Mouse (Mus musculus) thymus, postnatal 14 days (tissue): Measurements from ENCODE around the gene Tm9sf2.
"Not testable (repeated sequence)": the region's sequence is repeated elsewhere in the genome, so short reads cannot be mapped to it uniquely, and the experiment has no call there.

Experiments used
- DNase-seq: peaks from one replicate; pipeline ENCODE4 v3.0.0; 2021

The Tm9sf2 gene

DNA sequence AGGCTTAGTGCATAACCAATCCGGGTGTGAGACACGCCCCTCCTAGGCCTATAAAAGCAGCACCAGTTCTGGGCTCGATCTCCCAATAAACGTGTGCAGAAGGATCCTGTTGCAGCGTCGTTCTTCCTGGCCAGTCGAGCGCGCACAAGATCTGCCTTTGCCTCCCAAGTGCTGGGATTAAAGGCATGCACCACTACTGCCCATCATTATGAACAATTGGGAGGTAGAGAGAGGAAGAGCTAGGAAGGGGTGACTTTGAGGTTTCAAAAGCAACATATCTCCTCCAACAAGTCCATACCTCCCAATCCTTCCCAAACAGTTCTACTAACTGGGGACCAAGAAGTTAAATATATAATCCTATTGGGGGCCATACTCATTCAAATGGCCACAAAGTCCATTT, 4.9 kb upstream of the Tm9sf2 start:
- not testable (repeated sequence) for DNase-seq

DNA sequence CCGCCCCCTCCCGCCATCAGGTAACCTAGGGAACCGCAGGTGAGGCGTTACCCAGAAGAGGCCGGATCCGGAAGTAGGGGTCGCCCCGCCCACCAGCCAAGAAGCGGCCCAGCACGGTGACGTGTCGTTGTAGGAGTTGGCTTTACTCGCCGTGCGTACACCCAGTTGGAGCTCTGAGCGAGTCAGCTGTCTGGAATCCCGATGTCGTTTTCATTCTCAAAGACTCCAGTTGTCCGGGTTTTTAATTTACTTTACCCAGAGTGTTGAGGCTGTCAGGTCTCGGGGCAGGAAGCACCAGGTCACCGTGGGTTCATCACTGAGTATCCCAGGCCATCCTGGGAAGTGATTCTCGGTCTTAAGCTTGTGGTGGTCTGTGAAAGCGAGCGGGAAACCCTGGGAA, 2.0 kb upstream of the Tm9sf2 start:
- peak; percentile 97 for DNase-seq

DNA sequence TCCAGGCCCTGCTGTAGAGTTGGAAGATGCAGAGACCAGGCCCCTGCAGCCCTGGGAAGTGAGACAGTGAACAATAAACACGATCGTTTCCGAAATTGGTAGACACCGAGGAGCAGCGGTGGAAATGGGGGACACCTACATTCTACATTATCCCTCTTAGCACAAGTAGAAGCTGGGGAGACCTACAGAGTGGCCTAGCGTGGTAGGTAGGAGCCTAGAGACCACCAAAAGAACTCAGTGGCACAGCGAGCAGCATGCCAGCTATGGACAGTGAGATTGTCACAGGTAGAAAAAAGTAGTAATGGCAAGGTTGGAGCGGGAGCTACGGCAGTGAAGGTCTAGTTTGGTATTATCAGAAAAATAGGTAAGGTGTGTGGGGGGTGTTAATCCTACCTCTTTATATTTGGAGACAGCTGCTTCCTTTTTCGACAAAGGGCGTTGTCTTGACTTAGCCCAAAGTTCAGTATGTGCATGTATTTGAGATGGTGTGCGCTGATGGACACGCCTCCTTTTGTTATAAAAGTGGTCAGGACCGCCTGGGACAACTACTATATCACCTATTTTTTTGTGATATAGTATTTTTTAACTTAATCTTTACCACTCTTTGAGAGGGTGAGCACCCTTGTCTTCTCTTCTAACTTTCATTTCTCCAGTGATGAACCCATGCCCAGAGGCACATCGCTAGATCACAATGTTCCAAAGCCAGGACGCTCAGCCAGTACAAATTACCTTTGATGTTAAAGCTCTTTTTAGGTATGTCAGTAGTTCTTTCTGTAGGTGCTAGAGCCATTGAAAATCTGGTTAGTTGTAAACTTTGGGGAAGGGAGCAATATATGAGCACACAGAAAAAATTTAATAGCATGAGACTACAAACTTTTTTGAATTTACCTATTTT, 1.2 kb upstream of the Tm9sf2 start:
- DNase-seq = no peak

DNA sequence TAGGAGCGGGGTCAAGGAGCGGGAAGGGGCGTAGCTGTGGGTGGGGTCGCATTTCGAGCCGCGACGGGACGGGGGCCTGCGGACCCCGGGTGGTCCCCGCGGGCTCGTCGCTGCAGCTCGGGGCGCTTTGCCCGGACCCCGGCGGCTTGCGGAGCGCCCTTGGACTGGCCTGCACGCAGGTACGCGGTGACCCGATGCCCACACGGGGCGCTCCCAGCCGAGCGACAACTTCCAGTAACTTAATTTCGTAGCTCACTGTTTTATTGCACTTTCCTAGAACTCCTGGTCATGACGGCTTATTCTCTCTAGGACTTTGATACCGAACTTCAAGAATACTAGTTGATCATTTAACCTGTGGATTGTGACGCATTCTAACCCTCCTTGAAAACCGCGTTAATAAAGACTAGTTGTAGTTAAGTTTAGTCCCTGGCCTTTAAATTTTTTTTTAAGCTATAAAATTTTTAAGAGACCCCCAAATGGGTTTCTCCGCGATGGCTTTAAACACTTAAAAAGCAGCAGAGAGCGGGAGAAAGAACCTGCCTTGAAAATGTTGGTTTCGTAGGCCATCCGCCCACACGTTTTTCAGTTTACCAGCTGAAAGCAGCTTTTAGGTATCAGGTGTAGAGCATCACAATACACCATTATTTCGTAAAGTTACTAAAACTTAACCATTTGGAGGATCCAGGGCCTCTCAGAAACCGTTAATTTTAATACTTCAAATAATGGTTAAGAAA, 810 bp downstream of the Tm9sf2 start:
- peak; percentile 25 for DNase-seq

DNA sequence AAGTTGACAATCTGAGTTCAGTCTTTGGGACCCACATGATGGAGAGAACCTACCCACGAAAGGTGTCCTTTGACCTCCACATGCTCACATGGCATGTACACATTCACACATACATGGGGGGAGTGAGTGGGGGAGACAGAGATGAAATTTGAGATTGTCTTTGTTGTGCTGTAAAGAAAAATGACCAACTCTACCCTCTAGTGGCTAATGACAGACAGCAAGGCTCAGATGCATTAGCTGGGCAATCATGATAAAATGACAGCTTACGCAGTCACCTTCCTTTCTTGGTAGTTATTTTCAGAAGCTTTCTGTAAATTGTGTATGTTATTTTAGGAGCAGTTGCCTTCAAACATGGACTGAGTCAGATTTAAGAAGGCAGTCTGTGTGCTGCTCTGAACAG, 4.8 kb downstream of the Tm9sf2 start:
- DNase-seq = no peak

DNA sequence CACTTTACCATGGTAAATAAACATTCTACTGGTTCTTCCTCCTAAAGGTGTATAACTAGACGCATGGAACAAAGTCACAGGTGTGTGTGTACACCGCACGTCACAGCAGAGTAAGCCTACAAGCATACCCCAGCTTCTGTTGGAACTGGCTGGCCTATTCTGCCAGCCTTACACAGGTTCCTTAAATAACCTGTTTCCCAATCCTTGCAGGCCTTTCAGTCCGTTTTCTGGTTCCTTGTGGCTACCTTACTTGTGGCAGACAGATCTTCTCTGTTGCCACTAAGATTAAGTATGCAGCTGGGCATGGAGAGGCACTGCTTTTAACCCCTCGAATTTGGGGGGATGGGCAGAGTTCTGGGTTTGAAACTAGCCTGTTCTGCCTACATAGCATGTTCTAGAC, 5.5 kb downstream of the Tm9sf2 start:
- no peak for DNase-seq

DNA sequence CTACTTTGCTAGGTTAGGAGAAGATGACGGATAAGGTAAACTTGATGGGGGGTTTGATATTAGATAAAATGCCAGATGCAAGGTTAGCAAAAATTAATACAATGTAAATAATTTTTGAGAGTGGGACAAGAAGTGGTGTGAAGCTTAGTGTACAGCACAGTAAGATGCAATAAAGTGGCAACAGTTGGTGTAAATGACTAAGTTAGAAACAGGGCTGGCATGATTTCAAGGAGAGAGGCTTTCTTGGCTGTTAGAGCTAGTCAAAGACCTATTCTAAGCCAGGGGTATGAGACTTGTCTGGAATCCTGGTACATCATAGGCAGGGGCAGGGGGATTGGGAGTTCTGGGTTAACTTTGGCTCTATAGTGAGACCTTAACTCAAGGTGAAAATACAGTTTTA, 9.4 kb downstream of the Tm9sf2 start:
- DNase-seq = no peak

DNA sequence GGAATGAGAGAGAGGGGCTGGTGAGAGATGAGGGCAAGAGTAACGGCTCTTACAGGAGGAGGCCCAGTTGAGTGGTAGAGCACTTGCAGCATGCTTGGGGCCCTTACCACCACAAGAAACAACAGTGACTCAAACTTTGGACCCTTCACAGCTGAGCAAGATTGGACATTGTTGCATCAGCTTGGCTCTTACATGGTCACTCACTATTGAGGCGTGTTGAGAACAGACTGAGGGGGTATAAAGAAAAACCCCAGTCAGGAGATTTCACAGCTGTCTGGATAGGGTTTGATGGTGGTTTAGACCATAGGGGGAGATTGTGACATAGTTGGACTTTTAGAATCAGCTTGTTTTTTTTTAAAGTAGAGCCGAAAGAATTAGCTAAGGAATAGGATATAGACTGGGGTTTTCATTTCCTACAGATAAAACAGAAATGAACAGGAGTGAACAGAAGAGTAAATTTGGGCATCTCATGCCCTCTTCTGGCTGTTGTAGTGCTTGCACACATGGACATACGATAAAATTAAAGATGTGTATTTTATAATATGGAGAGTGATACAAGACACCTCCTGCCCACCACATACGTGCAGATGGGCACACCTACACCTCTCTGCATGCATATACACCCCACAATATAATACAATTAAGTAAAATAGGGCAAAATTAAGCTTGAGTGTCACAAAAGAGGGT, 23.4 kb downstream of the Tm9sf2 start:
- DNase-seq = peak; percentile 31

DNA sequence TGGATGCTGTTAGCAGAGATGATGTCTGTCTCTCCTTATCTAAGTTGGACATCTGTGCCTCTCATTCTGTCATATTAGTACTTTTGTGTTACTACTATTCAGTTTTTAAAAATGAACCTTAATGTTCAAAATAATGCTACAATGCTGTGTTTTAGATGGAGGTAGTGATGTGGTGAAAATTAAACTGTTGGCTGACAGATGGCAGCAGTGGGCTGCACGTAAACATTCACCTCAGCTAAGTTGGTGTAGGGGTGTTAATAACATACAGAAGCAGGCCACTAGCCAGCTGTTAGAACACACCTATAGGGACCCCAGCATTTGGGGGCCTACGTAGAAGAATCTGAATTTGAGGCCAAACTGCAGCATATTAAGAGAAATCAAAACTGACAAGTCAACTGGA, 24.8 kb downstream of the Tm9sf2 start:
- no peak for DNase-seq

DNA sequence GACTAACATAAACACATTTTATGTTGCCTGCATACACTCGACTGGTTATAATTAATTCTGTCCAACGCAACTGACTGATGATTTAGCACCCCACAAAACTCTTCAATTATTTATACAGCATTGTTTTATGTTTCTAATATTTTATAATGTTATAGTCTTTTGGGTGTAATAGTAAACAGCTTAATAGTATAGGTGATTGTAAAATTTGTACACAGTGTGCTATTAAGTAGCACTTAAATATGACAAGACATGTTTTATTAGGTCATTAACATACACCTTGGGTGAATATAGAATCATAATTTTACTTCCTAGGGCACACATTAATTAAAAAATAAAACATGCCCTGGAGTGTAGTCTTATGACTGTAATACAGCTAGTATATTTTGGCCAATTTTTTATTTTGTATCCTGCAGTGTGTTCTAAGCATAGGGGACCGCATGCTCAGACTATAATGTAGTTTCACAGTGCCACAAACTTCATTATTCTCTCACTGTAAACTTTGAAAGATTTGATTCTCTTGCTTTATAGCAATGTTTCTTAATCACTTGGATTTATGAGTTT, 29.6 kb downstream of the Tm9sf2 start:
- no peak for DNase-seq

DNA sequence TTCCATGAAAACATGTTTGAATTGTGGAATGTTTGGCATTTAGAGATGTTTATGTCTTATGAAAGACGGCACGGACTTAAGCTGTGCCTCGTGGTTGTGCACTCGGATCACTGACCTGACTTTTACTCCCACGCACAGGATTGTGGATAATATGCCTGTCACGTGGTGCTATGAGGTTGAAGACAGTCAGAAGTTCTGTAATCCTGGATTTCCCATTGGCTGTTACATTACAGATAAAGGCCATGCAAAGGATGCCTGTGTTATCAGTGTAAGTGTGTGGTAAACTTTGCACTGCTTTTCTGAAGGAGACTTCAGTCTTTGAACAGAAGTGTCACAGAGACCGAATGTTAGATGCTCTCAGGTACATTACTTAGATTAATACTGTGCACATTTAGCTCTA, 30.4 kb downstream of the Tm9sf2 start:
- DNase-seq = no peak

DNA sequence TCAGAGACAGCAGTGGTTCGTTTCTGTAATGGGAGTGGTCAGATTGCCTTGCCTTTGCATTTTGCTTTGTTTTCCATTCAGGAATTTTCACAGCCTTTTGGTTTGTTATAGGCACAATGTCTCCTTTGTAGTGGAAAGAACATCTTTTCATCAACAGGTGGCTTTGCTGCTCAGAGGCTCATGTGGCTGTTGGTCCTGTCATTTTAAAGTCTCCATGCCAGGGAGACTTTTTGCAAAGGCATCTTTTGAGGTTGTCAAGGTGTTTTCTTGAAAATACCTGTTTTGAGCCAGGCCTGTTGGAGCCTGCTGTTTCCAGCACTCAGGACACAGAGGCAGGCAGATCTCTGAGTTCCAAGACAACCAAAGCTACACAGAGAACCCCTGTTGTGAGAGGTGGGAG, 33.3 kb downstream of the Tm9sf2 start:
- DNase-seq = no peak

DNA sequence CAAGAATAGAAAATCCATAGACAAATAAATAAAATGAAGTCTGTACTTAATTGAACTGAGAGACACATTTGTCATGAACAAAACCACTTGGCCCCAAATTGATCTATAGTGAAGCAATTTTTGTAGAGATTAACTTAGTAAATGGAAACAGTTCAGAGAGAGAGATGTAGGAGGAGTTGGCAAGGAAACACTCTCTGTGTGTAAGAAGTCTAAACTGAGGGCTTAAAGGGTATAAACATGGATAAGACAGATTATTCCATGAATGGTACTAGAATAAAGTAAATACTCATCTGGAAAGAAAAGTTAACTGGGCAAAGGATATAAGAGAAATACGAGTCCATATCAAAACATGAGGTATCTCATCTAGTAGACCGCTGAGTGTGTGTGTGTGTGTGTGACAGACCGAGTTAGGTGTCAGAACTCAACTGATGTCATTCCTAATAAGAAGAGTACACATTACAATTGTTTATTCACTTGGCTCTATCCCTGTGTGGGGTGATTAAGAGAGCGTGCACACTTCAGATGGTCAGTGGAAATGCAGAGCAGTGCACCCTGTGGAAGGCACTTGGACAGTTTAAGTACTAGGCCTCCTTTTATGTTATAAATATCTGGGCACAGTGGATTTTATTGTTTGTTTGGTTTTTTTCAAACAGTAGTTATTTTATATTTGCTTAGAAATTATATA, 36.9 kb downstream of the Tm9sf2 start:
- DNase-seq = no peak

DNA sequence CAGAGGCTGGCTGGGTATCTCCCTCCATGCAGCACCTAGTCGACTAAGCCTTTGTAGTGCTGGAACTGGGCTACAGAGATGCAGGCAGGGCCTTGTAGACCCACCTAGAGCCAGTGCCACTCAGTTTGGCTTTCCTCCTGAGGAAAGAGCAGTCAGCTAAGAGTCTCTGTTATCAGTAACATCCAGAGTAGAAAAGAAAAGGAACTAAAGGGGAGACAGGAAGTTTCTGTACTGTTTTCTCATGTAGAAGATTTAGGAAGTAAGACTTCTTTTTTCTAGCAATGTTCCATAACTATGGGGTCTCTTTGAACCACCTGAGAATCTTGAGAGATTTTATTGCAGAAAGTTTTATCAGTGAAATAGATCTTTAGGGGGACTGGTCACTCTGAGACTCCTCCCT, 38.5 kb downstream of the Tm9sf2 start:
- no peak for DNase-seq

DNA sequence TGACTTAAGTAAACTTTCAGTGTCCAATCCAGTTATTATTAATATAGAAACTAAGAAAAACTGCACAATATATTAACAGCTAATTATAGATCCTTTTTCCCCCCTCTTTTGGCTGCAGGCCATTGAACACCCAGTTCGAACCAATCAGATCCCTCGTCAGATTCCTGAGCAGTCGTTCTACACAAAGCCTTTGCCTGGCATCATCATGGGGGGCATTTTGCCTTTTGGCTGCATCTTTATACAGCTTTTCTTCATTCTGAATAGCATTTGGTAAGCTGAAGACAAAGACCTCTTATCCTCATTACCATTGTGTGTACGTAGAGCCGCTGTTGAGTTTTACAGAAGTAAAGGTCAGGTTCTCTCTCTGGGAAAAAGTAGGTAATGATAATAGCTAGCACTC, 43.8 kb downstream of the Tm9sf2 start:
- no peak for DNase-seq

DNA sequence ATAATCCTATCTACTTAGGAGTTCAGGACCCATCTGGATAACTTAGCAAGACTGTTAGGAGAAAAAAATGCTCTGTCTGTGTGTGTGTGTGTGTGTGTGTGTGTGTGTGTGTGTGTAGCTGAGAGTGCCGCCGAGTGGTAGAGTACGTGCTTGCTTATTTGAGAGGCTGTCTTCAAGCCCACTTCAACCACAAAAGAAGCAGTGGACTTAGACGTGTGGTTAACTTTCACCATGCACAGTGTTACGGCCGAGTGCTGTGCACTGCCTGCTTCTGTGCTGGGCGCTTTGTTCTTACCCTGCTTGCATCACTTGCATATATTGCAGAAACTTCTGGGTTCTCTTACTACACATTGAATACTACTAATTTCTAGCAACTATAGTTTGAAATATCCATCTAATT, 50.9 kb downstream of the Tm9sf2 start:
- DNase-seq = no peak

DNA sequence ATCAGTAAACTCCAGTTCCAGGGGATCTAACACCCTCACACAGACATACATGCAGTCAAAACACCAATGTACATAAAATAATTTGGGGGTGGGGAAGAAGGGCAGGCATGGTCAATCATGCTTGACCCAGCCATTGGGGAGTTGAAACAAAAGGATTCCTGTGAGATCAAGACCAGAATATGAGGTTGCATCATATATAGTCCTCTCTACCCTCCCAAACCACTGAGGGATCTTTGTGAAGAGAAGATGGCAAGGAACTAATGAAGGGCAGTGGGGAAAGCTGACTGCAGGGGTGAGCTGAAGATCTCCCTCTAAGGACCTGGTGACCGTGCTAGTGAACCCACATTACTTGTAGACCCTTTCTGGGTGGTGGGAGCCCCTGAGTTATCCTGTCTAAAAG, 54.1 kb downstream of the Tm9sf2 start:
- DNase-seq = no peak

DNA sequence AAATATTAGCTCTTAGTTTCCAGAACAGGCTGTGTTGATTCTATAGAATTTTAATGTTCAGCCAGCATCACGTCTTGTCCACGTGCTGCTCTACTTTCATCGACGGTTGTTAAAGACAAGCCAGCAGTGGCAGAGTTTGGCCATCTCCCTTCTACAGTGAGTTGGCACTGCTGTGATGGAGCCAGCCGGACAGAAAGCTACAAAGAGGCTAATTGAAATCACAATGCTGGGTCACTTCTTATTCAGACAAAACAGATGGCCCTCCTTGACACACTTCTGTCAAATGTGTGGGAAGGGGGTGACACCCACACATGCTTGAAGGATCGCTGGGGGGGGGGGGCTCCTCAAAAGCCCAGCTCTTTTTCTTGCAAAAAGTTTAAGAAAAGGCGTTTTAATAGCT, 62.1 kb downstream of the Tm9sf2 start:
- DNase-seq = no peak

DNA sequence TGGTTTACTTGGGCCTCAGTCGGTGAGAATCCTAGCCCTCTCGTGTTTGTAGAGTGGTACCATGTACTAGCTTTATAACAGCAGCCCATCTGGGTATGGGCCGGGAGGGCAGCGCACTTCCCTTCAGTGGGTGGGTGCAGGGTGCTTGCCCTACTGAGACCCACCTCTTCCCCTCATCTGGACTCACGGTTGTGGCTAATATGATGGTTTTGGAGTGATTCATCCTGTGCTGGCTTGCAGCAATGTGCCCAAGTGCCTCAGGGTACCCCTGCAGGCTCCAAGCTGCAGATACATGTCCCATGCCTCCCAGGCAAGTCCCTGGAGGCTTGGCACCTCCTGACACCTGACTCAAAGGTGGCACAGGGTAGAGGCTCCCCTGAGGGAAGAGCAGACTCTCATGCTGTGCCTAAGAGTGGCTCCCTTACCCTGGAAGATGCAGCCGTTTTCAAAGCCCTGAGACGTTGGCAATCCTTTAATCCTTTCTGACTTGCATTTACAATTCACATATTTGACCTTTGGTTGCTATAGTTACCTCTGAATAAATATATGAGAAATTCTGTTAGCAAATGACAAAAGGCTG, 63.5 kb downstream of the Tm9sf2 start:
- DNase-seq = no peak

DNA sequence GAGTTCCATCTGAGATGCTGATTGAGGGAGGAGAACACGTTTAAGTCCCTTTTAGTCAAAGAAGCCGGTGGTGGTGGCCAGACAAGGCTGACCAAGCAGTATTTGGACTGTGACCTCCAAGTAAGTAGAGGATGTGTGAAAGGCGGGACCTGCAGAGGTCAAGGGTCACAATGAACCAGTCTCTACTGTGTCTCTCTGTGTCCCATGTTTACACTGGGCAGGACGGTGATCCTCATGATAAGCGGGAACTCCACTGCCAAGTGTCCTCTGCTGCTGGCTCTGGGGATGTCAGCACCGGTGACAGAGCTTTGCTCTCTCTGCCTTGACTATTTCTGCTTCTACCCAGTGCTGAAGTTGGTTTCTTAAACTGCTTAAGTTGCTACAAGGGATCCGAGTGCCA, 64.2 kb downstream of the Tm9sf2 start:
- DNase-seq = no peak

DNA sequence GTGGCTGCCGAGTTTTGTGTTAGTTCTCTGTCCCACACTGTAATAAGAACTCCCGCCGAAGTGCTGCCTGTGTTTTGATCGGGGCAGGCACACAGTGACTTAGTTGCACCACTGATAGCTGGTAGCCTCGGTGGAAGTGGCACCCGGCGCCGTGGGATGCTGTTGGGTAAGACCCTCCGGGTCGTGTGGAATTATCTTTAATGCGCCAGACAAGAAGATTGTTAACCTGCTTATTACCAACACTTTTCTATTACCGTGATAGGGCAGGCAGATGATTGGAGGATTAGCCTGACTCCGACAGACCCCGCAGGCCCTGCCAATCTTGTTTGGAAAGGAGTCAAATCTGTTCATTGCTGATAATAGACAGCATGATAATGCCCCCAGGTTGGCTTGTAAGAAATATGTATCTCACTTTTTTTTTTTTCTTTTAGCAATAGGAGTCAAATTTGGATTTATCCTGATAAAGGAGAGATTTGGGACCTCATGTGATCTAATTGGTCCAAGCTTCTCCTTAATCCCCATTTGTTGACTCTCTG, 69.5 kb downstream of the Tm9sf2 start:
- DNase-seq = no peak

DNA sequence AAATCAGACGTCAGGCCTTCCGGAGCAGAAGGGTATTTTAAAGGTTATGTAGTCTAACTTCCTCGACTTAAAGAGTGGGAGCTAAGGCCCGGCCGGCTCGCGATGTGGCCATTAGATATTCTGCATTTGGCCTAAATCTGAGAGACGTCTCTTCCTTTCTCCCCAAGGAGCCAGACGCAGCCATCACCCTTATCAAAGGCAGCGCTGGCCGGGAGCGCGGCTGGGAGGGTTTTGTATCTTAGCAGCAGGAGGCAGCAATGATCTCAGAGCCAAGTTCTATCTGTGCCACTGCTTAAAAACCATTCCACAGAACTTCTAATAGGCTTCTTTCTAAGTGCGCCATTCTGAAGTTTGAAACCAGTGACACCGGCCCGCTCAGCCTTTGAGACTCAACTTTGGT, 72.4 kb downstream of the Tm9sf2 start:
- DNase-seq = no peak
